Mouse (Mus musculus) neural tube, embryonic 11.5 days (tissue): ENCODE measurements around the gene Fyn. TPM values are rescaled to one million over a fixed set of nuclear protein-coding genes. Genes with fewer than 3 reads are reported as not detected.

Source experiments
- ATAC-seq: fragments of 200-750 bp; cut with Nextera tagmentation; 2 replicates; pipeline ENCODE4 v1.8.0; 2017; ENCODE audit warnings: moderate number of reproducible peaks, mild to moderate bottlenecking, moderate TSS enrichment, moderate library complexity; ENCODE audit not compliant: insufficient read depth, low FRiP score, low TSS enrichment
- DNase-seq: peaks from one replicate; pipeline ENCODE4 v3.0.0-alpha.2; 2015; ENCODE audit warnings: low spot score
- H3K27ac ChIP-seq: fragments of 300-500 bp; sonication (generic); 2 replicates; pipeline ENCODE4 v1.5.1; 2014; ENCODE audit warnings: low read depth, mild to moderate bottlenecking, low read length
- H3K27me3 ChIP-seq: fragments of 300-500 bp; sonication (generic); 2 replicates; pipeline ENCODE4 v1.6.1; 2014; ENCODE audit warnings: mild to moderate bottlenecking, low read length, mixed read lengths; ENCODE audit not compliant: control insufficient read depth, insufficient read depth
- H3K36me3 ChIP-seq: fragments of 300-500 bp; sonication (generic); 2 replicates; pipeline ENCODE4 v1.6.1; 2014; ENCODE audit warnings: mild to moderate bottlenecking, low read length, moderate library complexity, mixed read lengths; ENCODE audit not compliant: control insufficient read depth, insufficient read depth
- H3K4me1 ChIP-seq: fragments of 300-500 bp; sonication (generic); 2 replicates; pipeline ENCODE4 v1.6.1; 2014; ENCODE audit warnings: low read length, mixed read lengths; ENCODE audit not compliant: control insufficient read depth, insufficient read depth
- H3K4me2 ChIP-seq: fragments of 300-500 bp; sonication (generic); 2 replicates; pipeline ENCODE4 v1.6.1; 2014; ENCODE audit warnings: low read depth, mild to moderate bottlenecking, moderate library complexity
- H3K4me3 ChIP-seq: fragments of 300-500 bp; sonication (generic); 2 replicates; pipeline ENCODE4 v1.5.1; 2014; ENCODE audit warnings: low read depth, low read length
- H3K9ac ChIP-seq: fragments of 300-500 bp; sonication (generic); 2 replicates; pipeline ENCODE4 v1.6.1; 2014; ENCODE audit warnings: mild to moderate bottlenecking, low read length
- H3K9me3 ChIP-seq: fragments of 300-500 bp; sonication (generic); 2 replicates; pipeline ENCODE4 v1.6.1; 2016; ENCODE audit warnings: low read length; ENCODE audit not compliant: control insufficient read depth
- WGBS: fragments of 180-500 bp; shearing (Covaris S2); extraction: QIAGEN DNeasy Blood & Tissue Kit; methylation state at CpG from one replicate; pipeline ENCODE4 v1.1.7; 2014; 5-methylcytosine and 5-hydroxymethylcytosine counted together
- polyA plus RNA-seq: library from polyadenylated mRNA; unstranded; fragments of >200 nt; fragmentation: Nextera tagmentation; extraction: Ambion mirVana; gene quantifications from 2 replicates; pipeline ENCODE4 v1.2.1, GENCODE M21; 2014

The Fyn gene
- polyA plus RNA-seq, 1 experiment from 2014 or later = 66.0 TPM

GRCm38 (mm10) chr10:39487740-39488415 is 119.2 kb downstream of the Fyn start:
- H3K27ac ChIP-seq = no peak overlapping the region
- no peak overlapping the region for H3K4me3 ChIP-seq
- peaks cover 37% of the 10 kb centered on the region for H3K4me1 ChIP-seq
- 71% methylated on average over 14 of the region's 14 CpGs for WGBS
- no peaks in the 10 kb centered on the region; the same call in 1 of the 2 replicates for H3K36me3 ChIP-seq
- H3K27me3 ChIP-seq = no peaks in the 10 kb centered on the region
- no peak overlapping the region for H3K4me2 ChIP-seq
- H3K9ac ChIP-seq = no peak overlapping the region; the same call in 1 of the 2 replicates
- no peak for DNase-seq
- H3K9me3 ChIP-seq = no peaks in the 10 kb centered on the region
- ATAC-seq = no peak

- no peak overlapping the region for H3K27ac ChIP-seq
- H3K27me3 ChIP-seq = no peaks in the 10 kb centered on the region
- H3K4me2 ChIP-seq = no peak overlapping the region
- H3K4me3 ChIP-seq = no peak overlapping the region
- peaks cover 37% of the 10 kb centered on the region for H3K4me1 ChIP-seq
- 71% methylated on average over 3 of the region's 3 CpGs for WGBS
- H3K36me3 ChIP-seq = no peaks in the 10 kb centered on the region; the same call in 1 of the 2 replicates
- DNase-seq = no peak
- ATAC-seq = no peak
- H3K9me3 ChIP-seq = no peaks in the 10 kb centered on the region
- no peak overlapping the region for H3K9ac ChIP-seq
Observed at GRCm38 (mm10) chr10:39488542-39488941, 119.9 kb downstream of the Fyn start.

- no peak overlapping the region for H3K9ac ChIP-seq
- no peaks in the 10 kb centered on the region for H3K9me3 ChIP-seq
- no peak overlapping the region for H3K27ac ChIP-seq
- 71% methylated on average over 3 of the region's 3 CpGs for WGBS
- H3K36me3 ChIP-seq = no peaks in the 10 kb centered on the region; the same call in 1 of the 2 replicates
- H3K4me2 ChIP-seq = no peak overlapping the region
- peaks cover 36% of the 10 kb centered on the region for H3K4me1 ChIP-seq
- H3K4me3 ChIP-seq = no peak overlapping the region
- ATAC-seq = no peak
- DNase-seq = no peak
- H3K27me3 ChIP-seq = no peaks in the 10 kb centered on the region
Observed at GRCm38 (mm10) chr10:39488956-39489355, 120.3 kb downstream of the Fyn start.

- Histone ChIP-seq H3K27ac (no peak overlapping the region; the same call in 1 of the 2 replicates), H3K4me3 (no peak overlapping the region), H3K9me3 (no peaks in the 10 kb centered on the region), H3K4me2 (no peak overlapping the region), H3K27me3 (no peaks in the 10 kb centered on the region), H3K9ac (no peak overlapping the region), H3K36me3 (no peaks in the 10 kb centered on the region; the same call in 1 of the 2 replicates), H3K4me1 (peaks cover 24% of the 10 kb centered on the region)
- no peak for ATAC-seq
- peak; percentile 21 for DNase-seq
- WGBS = 51% methylated on average over 9 of the region's 9 CpGs
Observed at GRCm38 (mm10) chr10:39490349-39491121, 121.9 kb downstream of the Fyn start.

GRCm38 (mm10) chr10:39492146-39492545 is 123.5 kb downstream of the Fyn start:
- 93% methylated on average over 6 of the region's 6 CpGs for WGBS
- Histone ChIP-seq H3K9ac (no peak overlapping the region), H3K4me2 (no peak overlapping the region), H3K36me3 (no peaks in the 10 kb centered on the region; the same call in 1 of the 2 replicates), H3K27me3 (no peaks in the 10 kb centered on the region), H3K9me3 (no peaks in the 10 kb centered on the region), H3K4me1 (peaks cover 17% of the 10 kb centered on the region), H3K27ac (no peak overlapping the region), H3K4me3 (no peak overlapping the region)
- DNase-seq (no peak), ATAC-seq (no peak)

GRCm38 (mm10) chr10:39493007-39493406 is 124.4 kb downstream of the Fyn start:
- WGBS = 95% methylated on average over 3 of the region's 3 CpGs

GRCm38 (mm10) chr10:39498641-39499040 is 130.0 kb downstream of the Fyn start:
- 82% methylated on average over 7 of the region's 7 CpGs for WGBS

More at GRCm38 (mm10) chr10:39493007-39493406, 124.4 kb downstream of the Fyn start:
- H3K27me3 ChIP-seq = no peaks in the 10 kb centered on the region
- H3K4me3 ChIP-seq = no peak overlapping the region
- H3K36me3 ChIP-seq = no peaks in the 10 kb centered on the region; the same call in 1 of the 2 replicates
- no peaks in the 10 kb centered on the region for H3K9me3 ChIP-seq
- H3K4me1 ChIP-seq = peaks cover 13% of the 10 kb centered on the region
- no peak for ATAC-seq
- no peak overlapping the region for H3K9ac ChIP-seq
- no peak for DNase-seq
- no peak overlapping the region for H3K27ac ChIP-seq
- H3K4me2 ChIP-seq = no peak overlapping the region

GRCm38 (mm10) chr10:39501571-39501970 is 132.9 kb downstream of the Fyn start:
- ATAC-seq (no peak), DNase-seq (no peak)
- Histone ChIP-seq H3K9me3 (no peaks in the 10 kb centered on the region), H3K27me3 (no peaks in the 10 kb centered on the region), H3K4me1 (peaks cover under 1% of the 10 kb centered on the region; the same call in 1 of the 2 replicates), H3K4me2 (no peak overlapping the region), H3K36me3 (no peaks in the 10 kb centered on the region), H3K27ac (peak overlapping the region; percentile 30; the same call in 1 of the 2 replicates), H3K4me3 (no peak overlapping the region), H3K9ac (no peak overlapping the region)
- 65% methylated on average over 10 of the region's 10 CpGs for WGBS

More at GRCm38 (mm10) chr10:39498641-39499040, 130.0 kb downstream of the Fyn start:
- DNase-seq (no peak), ATAC-seq (no peak)
- no peak overlapping the region for H3K9ac ChIP-seq
- H3K27me3 ChIP-seq = no peaks in the 10 kb centered on the region
- no peaks in the 10 kb centered on the region for H3K9me3 ChIP-seq
- no peak overlapping the region for H3K4me3 ChIP-seq
- H3K36me3 ChIP-seq = no peaks in the 10 kb centered on the region
- no peak overlapping the region for H3K27ac ChIP-seq
- no peak overlapping the region for H3K4me2 ChIP-seq
- H3K4me1 ChIP-seq = peaks cover 2% of the 10 kb centered on the region; the same call in 1 of the 2 replicates
